Mouse (Mus musculus): ENCODE results near the gene Dab1. TPM values are rescaled to one million over a fixed set of nuclear protein-coding genes. Genes with fewer than 3 reads are reported as not detected.
A peak's percentile ranks its signal among the peaks of the same experiment; 100 is the strongest.

Gene Dab1
- polyA plus RNA-seq, 1 experiment from 2014 or later: 41.6 TPM

DNA sequence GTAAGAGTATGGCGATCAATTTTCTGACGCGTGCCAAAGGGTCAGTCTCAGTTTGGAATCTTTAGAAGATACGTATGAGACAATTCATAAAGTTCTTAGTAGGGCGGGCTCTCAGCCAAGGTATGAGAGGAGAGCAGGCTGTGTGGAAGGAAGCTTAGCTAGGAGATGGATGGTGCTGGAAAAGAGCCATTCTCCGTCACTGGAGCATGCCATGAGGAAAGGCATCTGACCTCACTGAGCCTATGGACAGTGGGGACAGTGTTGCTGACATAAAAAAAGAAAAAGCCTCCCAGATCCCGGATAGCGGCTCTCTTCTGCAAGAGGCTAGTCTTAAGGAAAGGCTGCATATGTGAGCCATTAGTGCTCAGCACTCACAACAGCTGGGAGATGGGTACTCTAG is 579.5 kb downstream of the Dab1 start:
- ATAC-seq: peak; percentile 45
- 60% methylated on average over 8 of the region's 8 CpGs for WGBS

DNA sequence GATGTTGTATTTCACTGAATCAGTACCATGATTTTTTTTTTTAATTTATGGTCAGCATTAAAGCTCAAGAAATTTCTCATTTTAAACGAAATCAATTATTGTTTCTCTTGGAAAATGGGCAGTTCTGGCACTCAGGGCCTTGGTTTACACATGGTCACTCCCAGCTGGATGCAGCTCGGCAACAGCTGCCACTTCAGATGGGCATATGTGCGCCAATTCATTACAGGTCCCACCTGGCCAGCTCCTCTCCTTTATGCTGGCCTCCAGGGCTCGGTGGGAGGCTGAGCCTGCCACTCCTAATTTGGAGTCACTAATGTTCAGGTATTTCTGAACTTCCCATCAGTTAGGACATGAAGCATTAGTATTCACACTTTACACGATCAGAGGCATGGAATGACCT is 582.5 kb downstream of the Dab1 start:
- Histone ChIP-seq H3K4me3 (replicated peaks) (no peak overlapping the region), H3K4me1 (replicated peaks) (no peaks in the 10 kb centered on the region), H3K9me3 (no peaks in the 10 kb centered on the region), H3K9ac (no peak overlapping the region), H3K4me2 (replicated peaks) (no peak overlapping the region), H3K27me3 (replicated peaks) (no peaks in the 10 kb centered on the region), H3K36me3 (no peaks in the 10 kb centered on the region), H3K27ac (no peak overlapping the region)
- 77% methylated on average over 5 of the region's 5 CpGs for WGBS
- no peak for ATAC-seq

More for the DNA sequence above, 579.5 kb downstream of the Dab1 start:
- no peak overlapping the region for H3K9ac ChIP-seq
- H3K4me3 ChIP-seq (replicated peaks): no peak overlapping the region
- no peak overlapping the region for H3K27ac ChIP-seq
- no peaks in the 10 kb centered on the region for H3K36me3 ChIP-seq
- H3K4me1 ChIP-seq (replicated peaks): no peaks in the 10 kb centered on the region
- H3K9me3 ChIP-seq: no peaks in the 10 kb centered on the region
- H3K27me3 ChIP-seq (replicated peaks): no peaks in the 10 kb centered on the region
- no peak overlapping the region for H3K4me2 ChIP-seq (replicated peaks)

DNA sequence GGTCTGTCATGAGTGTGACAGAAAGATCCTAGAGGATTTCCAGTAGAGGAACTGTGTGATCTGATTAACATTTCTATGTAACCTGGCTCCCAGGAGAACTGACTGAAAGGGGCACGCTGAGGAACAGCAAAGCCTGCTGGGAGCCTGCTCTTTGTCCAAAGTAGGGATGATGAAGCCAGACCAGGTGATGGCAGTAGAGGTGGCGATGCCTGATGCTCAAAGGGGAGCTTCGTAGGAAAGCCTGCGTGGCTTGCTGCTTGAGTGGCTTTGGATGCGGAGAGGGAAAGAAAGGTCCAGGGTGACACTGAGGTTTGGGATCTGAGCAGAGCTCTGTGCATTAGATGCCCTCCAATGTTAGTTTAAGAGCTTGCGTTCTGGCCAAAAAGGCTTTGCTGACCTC is 584.9 kb downstream of the Dab1 start:
- Histone ChIP-seq H3K36me3 (no peaks in the 10 kb centered on the region), H3K4me1 (replicated peaks) (no peaks in the 10 kb centered on the region), H3K4me3 (replicated peaks) (no peak overlapping the region), H3K9ac (no peak overlapping the region), H3K27me3 (replicated peaks) (no peaks in the 10 kb centered on the region), H3K4me2 (replicated peaks) (no peak overlapping the region), H3K27ac (no peak overlapping the region), H3K9me3 (no peaks in the 10 kb centered on the region; the same call in 1 of the 2 replicates)
- WGBS: 58% methylated on average over 6 of the region's 6 CpGs
- ATAC-seq: no peak

DNA sequence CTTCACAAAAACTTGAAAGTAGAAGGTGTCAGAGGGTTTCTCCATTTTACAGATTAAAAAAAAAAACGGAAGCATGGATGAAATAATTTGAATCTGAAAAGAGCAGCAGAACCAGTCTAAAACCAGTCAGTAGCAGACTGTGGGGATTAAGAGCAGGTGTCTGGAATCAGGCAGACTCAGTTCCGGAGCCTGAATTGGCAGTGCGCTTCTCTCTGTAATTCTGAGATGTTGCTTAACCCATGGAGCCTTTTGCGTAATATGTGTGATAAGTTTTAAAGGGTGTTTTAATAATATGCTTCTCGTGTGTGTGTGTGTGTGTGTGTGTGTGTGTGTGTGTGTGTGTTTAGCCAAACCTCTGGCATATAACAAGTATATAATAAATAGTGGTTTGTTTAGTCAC is 587.5 kb downstream of the Dab1 start:
- Histone ChIP-seq H3K27me3 (replicated peaks) (no peaks in the 10 kb centered on the region), H3K9me3 (no peaks in the 10 kb centered on the region; the same call in 1 of the 2 replicates), H3K4me1 (replicated peaks) (no peaks in the 10 kb centered on the region), H3K4me3 (replicated peaks) (no peak overlapping the region), H3K36me3 (no peaks in the 10 kb centered on the region), H3K4me2 (replicated peaks) (no peak overlapping the region), H3K9ac (no peak overlapping the region), H3K27ac (no peak overlapping the region)
- no peak for ATAC-seq
- 76% methylated on average over 5 of the region's 5 CpGs for WGBS

DNA sequence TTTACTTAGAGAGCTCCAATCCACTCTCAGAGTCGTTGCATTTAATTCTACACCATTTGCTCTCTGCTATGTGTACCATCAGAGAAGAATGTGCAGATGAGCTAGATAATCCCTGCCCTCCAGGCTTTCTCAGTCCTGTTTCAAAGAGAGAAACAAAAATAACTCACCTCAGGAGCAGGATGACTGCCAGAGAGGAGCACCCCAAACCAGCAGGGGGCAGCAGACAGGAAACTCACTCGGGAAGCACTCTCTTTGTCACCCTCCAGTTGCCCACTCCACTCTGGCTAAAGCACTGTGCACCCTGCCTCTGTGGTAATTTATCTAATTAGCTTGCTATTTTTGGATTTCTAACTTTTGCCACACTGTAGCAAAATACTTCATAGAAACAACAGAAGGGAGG is 589.9 kb downstream of the Dab1 start:
- Histone ChIP-seq H3K27ac (no peak overlapping the region), H3K4me3 (replicated peaks) (no peak overlapping the region), H3K9me3 (no peaks in the 10 kb centered on the region; the same call in 1 of the 2 replicates), H3K9ac (no peak overlapping the region), H3K4me2 (replicated peaks) (no peak overlapping the region), H3K36me3 (no peaks in the 10 kb centered on the region), H3K27me3 (replicated peaks) (no peaks in the 10 kb centered on the region), H3K4me1 (replicated peaks) (no peaks in the 10 kb centered on the region)
- 43% methylated on average over 2 of the region's 2 CpGs for WGBS
- no peak for ATAC-seq

DNA sequence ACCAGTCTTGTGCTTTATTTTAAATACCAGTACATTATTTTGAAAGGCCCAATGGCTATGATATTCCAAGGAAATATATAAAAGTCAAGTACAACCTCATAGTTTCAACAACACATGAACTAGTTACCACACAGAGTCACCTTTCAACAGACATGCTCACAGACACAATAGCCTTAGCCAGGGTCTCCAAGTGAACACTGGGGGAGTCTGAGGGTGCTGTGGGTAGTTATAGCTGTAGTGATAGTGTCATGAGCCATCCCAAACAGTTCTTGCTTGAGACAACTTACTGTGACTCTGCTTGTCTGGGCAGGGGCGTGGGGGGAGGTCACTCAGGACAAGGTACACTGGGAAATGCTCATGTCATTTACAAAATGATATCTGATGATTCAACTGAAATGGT is 591.6 kb downstream of the Dab1 start:
- Histone ChIP-seq H3K4me1 (replicated peaks) (no peaks in the 10 kb centered on the region), H3K4me3 (replicated peaks) (no peak overlapping the region), H3K36me3 (no peaks in the 10 kb centered on the region), H3K4me2 (replicated peaks) (no peak overlapping the region), H3K9me3 (no peaks in the 10 kb centered on the region; the same call in 1 of the 2 replicates), H3K9ac (no peak overlapping the region), H3K27ac (no peak overlapping the region), H3K27me3 (replicated peaks) (no peaks in the 10 kb centered on the region)
- WGBS: 77% methylated on average over 1 of the region's 1 CpGs
- ATAC-seq: no peak

DNA sequence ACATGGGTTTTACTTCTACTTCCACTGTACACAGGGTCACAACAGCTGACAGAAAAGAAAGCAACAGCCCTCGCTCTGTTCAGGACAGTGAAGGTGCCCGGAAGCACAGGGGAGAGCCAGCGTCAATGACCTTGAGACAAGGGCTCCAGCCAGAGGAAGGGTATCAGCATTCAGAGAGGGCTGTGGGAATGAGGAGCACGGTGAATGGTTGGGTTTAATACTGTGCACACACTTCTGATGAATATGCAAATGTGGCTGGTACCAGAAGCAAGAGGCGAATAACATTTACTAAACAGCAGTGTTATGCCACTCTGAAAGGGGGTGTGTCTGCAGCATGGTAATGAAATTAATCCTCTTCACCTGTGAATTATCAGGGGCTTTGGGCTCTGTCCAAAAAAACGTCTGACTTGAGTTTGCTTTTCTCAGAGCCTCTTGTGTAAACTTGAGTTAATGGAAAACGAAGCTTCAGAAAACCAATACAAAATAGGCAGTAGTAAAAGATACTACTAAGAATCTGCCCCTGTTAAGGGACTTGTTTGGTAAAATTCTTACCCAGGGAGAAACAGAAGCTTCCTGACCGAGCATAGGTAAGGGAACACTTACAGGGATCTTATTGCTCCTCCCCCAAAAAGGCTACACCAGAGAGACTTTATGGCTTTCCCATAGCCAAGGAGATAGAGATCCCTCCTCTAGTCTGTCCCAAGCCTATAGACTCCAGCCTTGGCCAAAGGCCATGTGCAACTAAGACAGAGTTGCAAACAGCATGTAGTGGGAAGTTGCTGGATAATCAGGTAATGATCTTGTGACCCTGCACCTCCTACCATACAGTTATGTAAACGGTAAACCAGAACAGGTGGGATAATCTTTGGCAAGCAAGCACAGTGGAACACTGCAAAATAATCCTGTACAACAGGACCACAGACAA is 592.6 kb downstream of the Dab1 start:
- Histone ChIP-seq H3K9me3 (no peaks in the 10 kb centered on the region; the same call in 1 of the 2 replicates), H3K27ac (no peak overlapping the region), H3K4me2 (replicated peaks) (no peak overlapping the region), H3K9ac (no peak overlapping the region), H3K4me3 (replicated peaks) (no peak overlapping the region), H3K27me3 (replicated peaks) (no peaks in the 10 kb centered on the region), H3K4me1 (replicated peaks) (no peaks in the 10 kb centered on the region), H3K36me3 (no peaks in the 10 kb centered on the region)
- peak; percentile 71 for ATAC-seq
- 44% methylated on average over 9 of the region's 9 CpGs for WGBS

DNA sequence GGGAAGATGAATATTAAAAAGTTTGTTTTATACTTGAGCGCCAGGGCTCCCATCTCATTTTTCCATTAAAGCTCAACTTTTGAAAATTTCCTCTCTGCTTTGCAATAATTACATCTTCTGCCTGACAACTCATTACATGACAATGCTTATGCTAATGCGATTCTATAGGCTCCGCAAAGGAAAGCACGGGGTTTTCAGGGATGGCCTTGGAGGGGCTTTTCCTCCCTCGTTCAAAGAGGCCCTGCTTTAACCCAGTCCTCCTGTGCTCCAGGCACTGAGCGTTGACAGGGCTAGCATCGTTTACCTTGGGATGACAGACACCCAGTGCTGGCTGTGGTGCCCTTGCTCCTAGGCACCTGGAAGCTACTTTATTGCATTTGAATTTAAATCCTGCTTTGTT is 595.6 kb downstream of the Dab1 start:
- WGBS: 45% methylated on average over 7 of the region's 7 CpGs
- Histone ChIP-seq H3K4me3 (replicated peaks) (no peak overlapping the region), H3K9ac (no peak overlapping the region), H3K27ac (no peak overlapping the region), H3K36me3 (no peaks in the 10 kb centered on the region), H3K4me2 (replicated peaks) (no peak overlapping the region), H3K4me1 (replicated peaks) (no peaks in the 10 kb centered on the region), H3K27me3 (replicated peaks) (no peaks in the 10 kb centered on the region), H3K9me3 (no peaks in the 10 kb centered on the region)
- ATAC-seq: no peak

DNA sequence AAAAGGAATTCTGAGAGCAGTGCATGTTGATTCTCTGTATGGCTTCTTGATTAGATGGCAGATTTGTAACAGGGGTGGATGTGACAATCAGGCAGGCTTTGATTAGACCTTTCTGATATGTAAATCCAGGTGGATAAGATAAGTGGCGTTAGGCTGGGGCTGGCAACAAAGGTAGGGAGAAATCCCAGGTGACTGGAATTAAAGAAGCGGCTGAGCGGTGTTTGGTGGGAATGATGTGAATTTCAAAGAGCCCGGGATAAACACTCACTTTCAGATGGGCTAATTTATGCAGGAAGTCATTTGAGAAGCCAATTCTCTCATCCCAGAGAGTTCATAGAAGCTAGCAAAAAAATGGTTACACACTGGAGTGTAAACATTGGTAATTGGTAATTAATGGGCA is 598.2 kb downstream of the Dab1 start:
- WGBS: 44% methylated on average over 4 of the region's 4 CpGs
- no peaks in the 10 kb centered on the region for H3K36me3 ChIP-seq
- no peak overlapping the region for H3K4me3 ChIP-seq (replicated peaks)
- H3K4me1 ChIP-seq (replicated peaks): no peaks in the 10 kb centered on the region
- H3K4me2 ChIP-seq (replicated peaks): no peak overlapping the region
- no peak for ATAC-seq
- H3K9ac ChIP-seq: no peak overlapping the region
- no peaks in the 10 kb centered on the region for H3K27me3 ChIP-seq (replicated peaks)
- H3K27ac ChIP-seq: no peak overlapping the region
- H3K9me3 ChIP-seq: no peaks in the 10 kb centered on the region

DNA sequence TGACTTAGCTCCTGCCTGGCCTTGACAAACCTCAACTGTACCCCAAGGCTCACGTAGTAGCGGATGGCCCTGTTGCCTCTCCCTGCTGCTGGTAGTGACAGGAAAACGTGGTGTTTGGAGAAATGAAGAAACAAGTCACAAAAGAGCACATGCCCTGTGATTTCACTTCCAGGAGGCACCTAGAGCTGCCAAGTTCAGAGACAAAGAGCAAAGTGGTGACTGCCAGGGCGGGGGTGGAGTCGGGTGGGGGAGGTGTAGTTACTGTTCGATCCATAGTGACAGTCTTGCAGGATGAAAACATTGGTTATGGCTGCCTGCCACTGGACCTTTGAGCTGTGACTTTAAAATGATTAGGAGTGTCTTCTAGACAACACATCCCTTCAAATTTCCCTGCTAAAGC is 599.6 kb downstream of the Dab1 start:
- ATAC-seq: 0 out of 2 replicates have a peak, but pooled peaks have one; percentile 34
- Histone ChIP-seq H3K4me1 (replicated peaks) (no peaks in the 10 kb centered on the region), H3K9ac (no peak overlapping the region), H3K4me3 (replicated peaks) (no peak overlapping the region), H3K36me3 (no peaks in the 10 kb centered on the region), H3K27me3 (replicated peaks) (no peaks in the 10 kb centered on the region), H3K27ac (no peak overlapping the region), H3K4me2 (replicated peaks) (no peak overlapping the region), H3K9me3 (no peaks in the 10 kb centered on the region)
- WGBS: 57% methylated on average over 6 of the region's 6 CpGs

DNA sequence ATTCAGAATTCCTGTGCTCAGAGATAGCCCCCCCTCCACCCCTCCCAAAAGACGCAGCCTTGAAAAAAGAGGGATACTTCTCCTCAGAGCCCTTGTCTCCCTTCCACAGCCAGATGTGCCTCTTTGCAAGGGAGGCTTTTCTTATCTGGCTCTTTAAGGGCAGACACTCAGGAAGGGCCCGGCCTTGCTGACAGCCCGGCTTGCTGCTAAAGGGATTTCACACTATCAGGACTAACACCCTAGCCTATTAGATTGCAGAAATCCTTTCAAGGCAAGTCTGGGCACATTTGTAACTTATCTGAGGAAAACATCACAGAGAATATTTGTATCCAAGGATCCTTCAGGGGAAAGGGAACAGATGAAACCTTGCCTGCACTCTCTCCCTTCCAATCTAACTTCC is 600.9 kb downstream of the Dab1 start:
- Histone ChIP-seq H3K4me3 (replicated peaks) (no peak overlapping the region), H3K4me2 (replicated peaks) (no peak overlapping the region), H3K9me3 (no peaks in the 10 kb centered on the region), H3K27ac (no peak overlapping the region), H3K36me3 (no peaks in the 10 kb centered on the region), H3K9ac (no peak overlapping the region), H3K27me3 (replicated peaks) (no peaks in the 10 kb centered on the region), H3K4me1 (replicated peaks) (no peaks in the 10 kb centered on the region)
- ATAC-seq: no peak
- 35% methylated on average over 3 of the region's 3 CpGs for WGBS

DNA sequence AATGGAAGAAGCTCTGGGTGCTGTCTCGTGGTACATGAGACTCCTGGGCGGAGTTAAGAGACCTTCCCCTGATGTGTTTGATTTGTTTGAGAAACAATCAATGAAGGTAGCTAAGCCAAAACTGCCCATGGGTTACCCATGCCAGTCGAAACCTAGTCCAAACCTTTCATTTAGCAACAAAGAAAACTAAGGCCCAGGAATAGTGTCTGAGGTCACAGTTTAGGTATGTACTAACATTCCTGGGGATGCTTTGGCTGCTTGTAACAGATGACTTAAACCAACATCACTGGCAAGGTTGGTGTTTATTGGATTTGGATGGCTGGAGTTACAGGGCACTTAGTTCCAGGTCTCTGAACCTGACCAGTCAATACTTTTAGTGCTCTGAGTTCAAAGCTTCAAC is 610.1 kb downstream of the Dab1 start:
- Histone ChIP-seq H3K4me2 (replicated peaks) (no peak overlapping the region), H3K9ac (no peak overlapping the region), H3K4me3 (replicated peaks) (no peak overlapping the region), H3K9me3 (no peaks in the 10 kb centered on the region), H3K36me3 (no peaks in the 10 kb centered on the region), H3K4me1 (replicated peaks) (no peaks in the 10 kb centered on the region), H3K27me3 (replicated peaks) (no peaks in the 10 kb centered on the region), H3K27ac (no peak overlapping the region)
- no peak for ATAC-seq
- 65% methylated on average over 3 of the region's 3 CpGs for WGBS

DNA sequence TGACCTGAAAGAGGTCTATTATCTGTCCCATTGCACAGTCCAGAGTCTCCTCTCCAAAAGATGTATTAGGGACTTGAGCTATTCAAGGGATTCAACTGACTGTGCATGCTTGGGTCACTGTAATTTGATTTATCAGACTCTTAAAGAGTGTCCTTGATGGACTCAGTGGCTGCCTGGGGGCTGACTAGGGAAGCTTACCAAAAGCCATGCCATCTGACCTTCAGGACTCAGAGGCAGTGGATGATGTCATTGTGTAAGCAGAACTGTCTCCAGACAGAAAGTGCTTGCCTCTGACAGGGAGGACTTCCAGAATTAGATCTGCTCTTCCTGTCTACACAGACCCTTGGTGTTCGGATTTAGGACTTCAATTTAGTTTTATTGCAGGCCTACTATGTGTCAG is 627.3 kb downstream of the Dab1 start:
- Histone ChIP-seq H3K36me3 (no peaks in the 10 kb centered on the region), H3K4me1 (replicated peaks) (no peaks in the 10 kb centered on the region), H3K27ac (no peak overlapping the region), H3K9me3 (no peaks in the 10 kb centered on the region), H3K4me2 (replicated peaks) (no peak overlapping the region), H3K27me3 (replicated peaks) (no peaks in the 10 kb centered on the region), H3K9ac (no peak overlapping the region), H3K4me3 (replicated peaks) (no peak overlapping the region)
- WGBS: 21% methylated on average over 1 of the region's 1 CpGs
- ATAC-seq: no peak

All from intestine, embryonic 15.5 days (tissue).